Comparison of ENCODE assay signal across 8 mouse cellular contexts in genomic region chr11:51649111-51649888, GRCm38 (mm10). TPM values are rescaled to one million over a fixed set of nuclear protein-coding genes. Genes with fewer than 3 reads are reported as not detected.
DNase-seq lines count a peak whose midpoint lies in the region; ATAC-seq and TF ChIP-seq lines count a peak whose summit lies in the region.

No protein-coding gene starts in this region.

- intact Hi-C loops in gastrocnemius, adult 2 months (cut with DNase I), result no loop called here

- 0 out of 2 replicates have a peak, but pooled peaks cover 3% of the 10 kb centered on the region for H3K36me3 ChIP-seq in liver, embryonic 13.5 days

- TF ChIP-seq CTCF in gastrocnemius, adult 2 months (IDR thresholded peaks at IDR 0.05), result no peak

- H3K4me3 ChIP-seq in gastrocnemius, adult 2 months, result peak overlapping the region; percentile 73
- H3K4me3 ChIP-seq in liver, embryonic 13.5 days (replicated peaks), result peak overlapping the region; percentile 66

- H3K4me1 ChIP-seq in liver, embryonic 13.5 days (replicated peaks), result peaks cover 35% of the 10 kb centered on the region

- H3K27ac ChIP-seq in gastrocnemius, adult 2 months, result peak overlapping the region; percentile 86
- H3K27ac ChIP-seq in liver, embryonic 13.5 days, result no peak overlapping the region

- peak overlapping the region; percentile 68; the same call in 1 of the 2 replicates for H3K9ac ChIP-seq in liver, embryonic 13.5 days

- no peak for ATAC-seq in liver, embryonic 13.5 days (ENCODE audit: low read depth)

- peak overlapping the region; percentile 81 for H3K4me2 ChIP-seq in liver, embryonic 13.5 days

- peaks cover 58% of the 10 kb centered on the region for H3K27me3 ChIP-seq in liver, embryonic 13.5 days

- WGBS in liver, embryonic 13.5 days (ENCODE audit: insufficient replicate concordance), result 32% methylated on average over 11 of the region's 11 CpGs

- H3K9me3 ChIP-seq in liver, embryonic 13.5 days (replicated peaks), result no peaks in the 10 kb centered on the region

- no peak for DNase-seq in gastrocnemius, adult 2 months
- DNase-seq in gastrocnemius, postnatal 10 days, result no peak
- DNase-seq in thymus, postnatal 4 days, result peak; percentile 38
- no peak for DNase-seq in thymus, postnatal 36 days
- DNase-seq in liver, embryonic 13.5 days, result no peak
- no peak for DNase-seq in urinary bladder, postnatal 4 days (ENCODE audit: low spot score in 2 of 2)
- no peak for DNase-seq in cerebellum, postnatal 25 days
- DNase-seq in thymus, adult 18-20 months, result no peak

RNA-seq across cellular contexts. Expression of gene N4bp3, which starts 1.3 kb away (rescaled TPM):
- 1 to 10 TPM; 2.7 to 4.2 TPM for total RNA-seq in gastrocnemius, adult 2 months (2021)
- 10 to 100 TPM; 12.2 to 15.7 TPM for total RNA-seq in gastrocnemius, postnatal 10 days (2021)
- polyA plus RNA-seq in liver, embryonic 13.5 days (2015; fragmentation: Nextera tagmentation; extraction: Ambion mirVana), result 3.1 and 3.2 TPM in 2 replicates

RNA-seq across cellular contexts. Expression of gene D930048N14Rik, which starts 1.5 kb away (rescaled TPM):
- under 1 TPM; 0.20 to 0.31 TPM for total RNA-seq in gastrocnemius, adult 2 months (2021)
- total RNA-seq in gastrocnemius, postnatal 10 days (2021), result 1 to 10 TPM in 1 of 2 experiments, under 1 TPM in 1; 0.52 to 1.1 TPM
- 0.29 and 0.49 TPM in 2 replicates for polyA plus RNA-seq in liver, embryonic 13.5 days (2015; fragmentation: Nextera tagmentation; extraction: Ambion mirVana)

RNA-seq across cellular contexts. Expression of gene Rmnd5b, which starts 13.6 kb away (rescaled TPM):
- 10 to 100 TPM; 11.4 to 11.6 TPM for total RNA-seq in gastrocnemius, adult 2 months (2021)
- 10 to 100 TPM; 16.2 to 17.9 TPM for total RNA-seq in gastrocnemius, postnatal 10 days (2021)
- polyA plus RNA-seq in liver, embryonic 13.5 days (2015; fragmentation: Nextera tagmentation; extraction: Ambion mirVana), result 24.9 and 25.1 TPM in 2 replicates

RNA-seq across cellular contexts. Expression of gene Nhp2, which starts 29.8 kb away (rescaled TPM):
- 10 to 100 TPM; 24.9 to 25.7 TPM for total RNA-seq in gastrocnemius, adult 2 months (2021)
- total RNA-seq in gastrocnemius, postnatal 10 days (2021), result 10 to 100 TPM; 37.4 to 39.1 TPM
- polyA plus RNA-seq in liver, embryonic 13.5 days (2015; fragmentation: Nextera tagmentation; extraction: Ambion mirVana), result 186 and 203 TPM in 2 replicates

RNA-seq across cellular contexts. Expression of gene 0610009B22Rik, which starts 39.4 kb away (rescaled TPM):
- total RNA-seq in gastrocnemius, adult 2 months (2021), result 10 to 100 TPM; 42.1 to 43.2 TPM
- total RNA-seq in gastrocnemius, postnatal 10 days (2021), result 10 to 100 TPM; 29.0 to 30.5 TPM
- 45.2 and 50.6 TPM in 2 replicates for polyA plus RNA-seq in liver, embryonic 13.5 days (2015; fragmentation: Nextera tagmentation; extraction: Ambion mirVana)
